ENCODE assay signal across 20 mouse cellular contexts in the genomic region with DNA sequence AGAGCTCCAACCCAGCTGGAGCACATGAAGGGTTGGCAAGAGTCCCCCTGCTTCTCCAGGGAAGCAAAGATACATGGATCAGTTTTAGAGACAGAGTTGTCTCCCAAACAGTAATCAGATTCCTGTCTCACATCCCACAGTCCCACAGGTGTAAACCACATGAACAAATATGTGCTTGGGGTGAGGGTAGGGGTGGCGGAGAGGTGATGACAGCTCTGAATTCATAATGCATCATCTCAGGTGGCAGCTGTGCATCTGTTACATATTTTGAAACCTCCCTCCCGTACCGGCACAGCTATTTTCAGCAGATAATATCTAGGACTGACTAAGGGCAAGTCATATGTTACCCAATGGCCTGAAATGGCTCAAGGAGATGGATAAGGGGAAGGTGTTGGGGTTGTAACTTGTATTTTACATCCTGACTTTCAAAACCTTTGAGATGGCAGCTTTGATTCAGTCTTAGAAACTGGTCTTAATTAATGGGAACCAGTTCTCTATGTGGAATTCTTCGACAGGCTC.
DNase-seq lines count a peak whose midpoint lies in the region; ATAC-seq and TF ChIP-seq lines count a peak whose summit lies in the region.
"Had no signal": no experiment of that assay in that cellular context is flagged by ENCODE, and none has a peak within 500 bp of the region (broad histone marks: within the 10 kb centered on the region; RNA-seq: fewer than 3 reads in every experiment).

No protein-coding gene starts in this region.

- no peak for TF ChIP-seq CTCF in liver, postnatal 0 days (IDR thresholded peaks at IDR 0.05; ENCODE audit: low read depth)

- 0 out of 2 replicates have a peak, but pooled peaks cover 4% of the 10 kb centered on the region for H3K4me1 ChIP-seq in heart, embryonic 12.5 days (replicated peaks)
- no peaks in the 10 kb centered on the region for H3K4me1 ChIP-seq in liver, postnatal 0 days (ENCODE audit: insufficient read depth)
- H3K4me1 ChIP-seq: embryonic facial prominence, embryonic 12.5 days; forebrain, embryonic 13.5 days; hindbrain, embryonic 12.5 days had no signal

- no peak for TF ChIP-seq EP300 in liver, postnatal 0 days (IDR thresholded peaks at IDR 0.05; ENCODE audit: low read depth)

- no peaks in the 10 kb centered on the region for H3K27me3 ChIP-seq in heart, embryonic 12.5 days (replicated peaks)
- H3K27me3 ChIP-seq in liver, postnatal 0 days (ENCODE audit: insufficient read depth, low read length) = no peaks in the 10 kb centered on the region
- H3K27me3 ChIP-seq: embryonic facial prominence, embryonic 12.5 days; forebrain, embryonic 13.5 days; hindbrain, embryonic 12.5 days had no signal

- peak; percentile 83 for DNase-seq in heart, adult 11 months
- peak; percentile 7 for DNase-seq in fibroblast of lung, adult 2 months (ENCODE audit: low read depth)
- peak; percentile 11 for DNase-seq in gastrocnemius, postnatal 25 days
- no peak for DNase-seq in right cerebral cortex, postnatal 36 days (ENCODE audit: low spot score in 2 of 2)
- DNase-seq in liver, postnatal 0 days = no peak
- DNase-seq: adrenal gland, postnatal 10 days; cerebellum, adult 11 months; cerebellum, adult 8-10 months; cerebellum, postnatal 14 days; embryo, embryonic 11 days; heart, postnatal 10 days; heart, postnatal 4 days; kidney, adult 11 months had no signal

- H3K4me2 ChIP-seq in heart, embryonic 12.5 days = no peak overlapping the region
- no peak overlapping the region for H3K4me2 ChIP-seq in liver, postnatal 0 days (ENCODE audit: low read depth, low read length)
- H3K4me2 ChIP-seq: embryonic facial prominence, embryonic 12.5 days; forebrain, embryonic 13.5 days; hindbrain, embryonic 12.5 days had no signal

- no peak overlapping the region for H3K27ac ChIP-seq in heart, embryonic 12.5 days (ENCODE audit: poor library complexity, severe bottlenecking)
- no peak overlapping the region for H3K27ac ChIP-seq in liver, postnatal 0 days (ENCODE audit: low read depth)
- H3K27ac ChIP-seq: embryonic facial prominence, embryonic 12.5 days; forebrain, embryonic 13.5 days; hindbrain, embryonic 12.5 days had no signal

- ATAC-seq in heart, embryonic 12.5 days (ENCODE audit: insufficient number of reproducible peaks, low FRiP score) = no peak
- ATAC-seq in megakaryocyte-erythroid progenitor cell, adult 5-6 weeks (replicated peaks; ENCODE audit: low FRiP score, low TSS enrichment, poor library complexity, severe bottlenecking) = no peak
- no peak for ATAC-seq in liver, postnatal 0 days
- ATAC-seq: forebrain, embryonic 13.5 days; hindbrain, embryonic 16.5 days had no signal

- H3K4me3 ChIP-seq in heart, embryonic 12.5 days = no peak overlapping the region
- no peak overlapping the region for H3K4me3 ChIP-seq in liver, postnatal 0 days (ENCODE audit: low read depth, low read length)
- H3K4me3 ChIP-seq: embryonic facial prominence, embryonic 12.5 days; forebrain, embryonic 13.5 days; hindbrain, embryonic 12.5 days had no signal

- WGBS in heart, embryonic 12.5 days = 55% methylated on average over 4 of the region's 4 CpGs
- 78% methylated on average over 4 of the region's 4 CpGs for WGBS in liver, postnatal 0 days (ENCODE audit: insufficient replicate concordance)

- no peak overlapping the region for H3K9ac ChIP-seq in heart, embryonic 12.5 days
- H3K9ac ChIP-seq in liver, postnatal 0 days (replicated peaks) = no peak overlapping the region
- H3K9ac ChIP-seq: embryonic facial prominence, embryonic 12.5 days; forebrain, embryonic 13.5 days; hindbrain, embryonic 12.5 days had no signal

- H3K36me3 ChIP-seq in heart, embryonic 12.5 days = no peaks in the 10 kb centered on the region
- H3K36me3 ChIP-seq in liver, postnatal 0 days (replicated peaks; ENCODE audit: insufficient read depth, low read length) = no peaks in the 10 kb centered on the region
- H3K36me3 ChIP-seq: embryonic facial prominence, embryonic 12.5 days; G1E; hindbrain, embryonic 12.5 days had no signal

- H3K9me3 ChIP-seq in heart, embryonic 12.5 days (replicated peaks) = no peaks in the 10 kb centered on the region
- H3K9me3 ChIP-seq in liver, postnatal 0 days (ENCODE audit: low read length) = no peaks in the 10 kb centered on the region
- H3K9me3 ChIP-seq: embryonic facial prominence, embryonic 12.5 days; forebrain, embryonic 13.5 days; G1E; hindbrain, embryonic 12.5 days had no signal

Comparison
In these comparisons a context has a peak if more than half of its experiments do, and no peak if none do; other contexts are left out.
1. DNase-seq: peak in heart, adult 11 months (single experiment), fibroblast of lung, adult 2 months (single experiment) and gastrocnemius, postnatal 25 days (single experiment); none in right cerebral cortex, postnatal 36 days (0 of 2) and liver, postnatal 0 days (single experiment).